Mouse (Mus musculus): ENCODE measurements around the gene Gpatch4.

- TF ChIP-seq EP300 (IDR thresholded peaks at IDR 0.05; ENCODE audit: low read depth) (no peak), CTCF (IDR thresholded peaks at IDR 0.05; ENCODE audit: low read depth) (no peak)
These were observed 46.5 kb upstream of the Gpatch4 start for GRCm38 (mm10) chr3:87996401-87996800.

Measured in liver, postnatal 0 days (tissue).